Mouse (Mus musculus) bone marrow macrophage, adult 2 months (primary cell): ENCODE results near the gene Sept10.

ENCODE experiments used
- CTCF ChIP-seq: IDR thresholded peaks from 2 replicates; pipeline ENCODE4 v1.5.1; 2012; ENCODE audit warnings: low read depth, mild to moderate bottlenecking, low read length, moderate library complexity
- POLR2A ChIP-seq: IDR thresholded peaks from 2 replicates; pipeline ENCODE4 v1.6.1; 2012; ENCODE audit warnings: mild to moderate bottlenecking, low read depth, low read length, borderline replicate concordance

- TF ChIP-seq CTCF (no peak), POLR2A (no peak)
These were observed 839 bp upstream of the Sept10 start for GRCm38 (mm10) chr10:59222271-59223101.
